Mouse (Mus musculus) megakaryocyte-erythroid progenitor cell, adult 5-6 weeks (primary cell): Measurements from ENCODE around the gene Fyn. TPM values are rescaled to one million over a fixed set of nuclear protein-coding genes. Genes with fewer than 3 reads are reported as not detected.
A peak's percentile ranks its signal among the peaks of the same experiment; 100 is the strongest.

Source experiments
- ATAC-seq: replicated peaks from 2 replicates; pipeline ENCODE4 v1.8.0; 2016; ENCODE audit warnings: mild to moderate bottlenecking, inconsistent platforms; ENCODE audit not compliant: severe bottlenecking, poor library complexity, low FRiP score, low TSS enrichment
- total RNA-seq, 2 experiments: library from RNA; stranded (forward) in 1 of 2; stranded (reverse) in 1 of 2; fragments of 200-1000, 215-1000 nt in 1 of 2; fragments of >200 nt in 1 of 2; fragmentation: Nextera tagmentation in 1 of 2; gene quantifications; 2 replicates each; pipeline ENCODE4 v1.2.3; 2014 to 2017

The Fyn gene
- total RNA-seq, 2 experiments from 2014 or later, result 16.5 to 29.4 TPM

DNA sequence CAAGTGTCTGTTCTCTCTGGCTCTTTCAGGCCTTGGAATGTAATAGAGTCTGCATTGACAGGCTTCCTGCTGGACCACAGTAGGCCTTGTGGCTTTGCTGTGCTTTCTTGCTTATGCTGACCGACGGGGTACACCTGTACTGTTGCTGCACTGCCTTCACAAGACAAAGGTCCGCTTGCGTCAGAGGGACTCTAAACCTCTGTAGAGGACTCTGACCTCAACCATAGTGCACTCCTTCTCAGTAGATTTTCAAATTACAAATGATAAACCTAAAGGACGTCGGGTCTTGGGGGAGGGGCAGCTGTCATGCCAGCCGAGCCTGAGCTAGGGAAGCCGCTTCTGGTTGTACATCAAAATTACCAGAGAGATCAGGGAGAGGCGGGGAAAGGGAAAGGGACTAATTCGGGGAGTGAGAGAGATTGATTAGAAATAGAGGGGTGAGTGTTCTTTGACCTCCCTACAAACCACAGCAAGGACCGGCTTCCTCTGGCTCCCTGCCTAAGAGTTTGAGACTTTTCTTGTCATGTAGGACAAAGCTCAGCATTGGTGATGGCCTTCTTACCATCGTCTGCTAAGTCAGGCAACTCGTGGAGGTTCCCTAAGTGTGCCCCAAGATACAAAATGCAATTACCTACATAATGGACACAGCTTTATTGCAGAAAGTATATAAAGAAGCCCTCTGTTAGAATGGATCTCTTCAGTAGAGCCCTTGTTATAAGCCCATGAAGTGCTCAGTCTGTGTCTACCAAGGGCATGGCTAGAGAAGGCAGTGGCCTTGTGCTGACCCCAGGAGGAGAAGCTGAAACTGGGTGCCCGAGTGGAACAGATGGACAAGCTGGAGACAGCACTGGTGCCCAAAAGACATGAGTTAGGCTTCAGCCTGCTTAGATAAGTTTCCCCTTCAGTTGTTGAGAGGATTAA is 64.3 kb downstream of the Fyn start:
- no peak for ATAC-seq

DNA sequence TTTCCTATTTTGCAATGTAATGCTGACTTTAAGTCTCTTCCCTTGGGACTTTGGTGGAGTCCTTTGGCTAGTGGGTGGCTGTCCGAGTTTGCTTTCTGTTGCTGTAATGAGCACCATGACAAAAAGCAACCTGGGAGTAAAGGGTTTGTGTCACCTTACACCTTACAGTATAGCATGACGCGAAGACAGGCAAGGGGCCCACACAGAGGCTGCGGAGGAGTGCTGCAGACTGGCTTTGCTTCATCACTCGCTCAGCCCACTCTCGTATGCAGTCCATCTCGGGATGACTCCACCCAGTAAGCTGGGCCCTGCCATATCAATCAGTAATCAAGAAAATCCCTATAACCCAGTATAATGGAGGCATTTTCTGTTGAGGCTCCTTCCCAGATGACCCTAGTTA is 65.2 kb downstream of the Fyn start:
- ATAC-seq, result no peak

DNA sequence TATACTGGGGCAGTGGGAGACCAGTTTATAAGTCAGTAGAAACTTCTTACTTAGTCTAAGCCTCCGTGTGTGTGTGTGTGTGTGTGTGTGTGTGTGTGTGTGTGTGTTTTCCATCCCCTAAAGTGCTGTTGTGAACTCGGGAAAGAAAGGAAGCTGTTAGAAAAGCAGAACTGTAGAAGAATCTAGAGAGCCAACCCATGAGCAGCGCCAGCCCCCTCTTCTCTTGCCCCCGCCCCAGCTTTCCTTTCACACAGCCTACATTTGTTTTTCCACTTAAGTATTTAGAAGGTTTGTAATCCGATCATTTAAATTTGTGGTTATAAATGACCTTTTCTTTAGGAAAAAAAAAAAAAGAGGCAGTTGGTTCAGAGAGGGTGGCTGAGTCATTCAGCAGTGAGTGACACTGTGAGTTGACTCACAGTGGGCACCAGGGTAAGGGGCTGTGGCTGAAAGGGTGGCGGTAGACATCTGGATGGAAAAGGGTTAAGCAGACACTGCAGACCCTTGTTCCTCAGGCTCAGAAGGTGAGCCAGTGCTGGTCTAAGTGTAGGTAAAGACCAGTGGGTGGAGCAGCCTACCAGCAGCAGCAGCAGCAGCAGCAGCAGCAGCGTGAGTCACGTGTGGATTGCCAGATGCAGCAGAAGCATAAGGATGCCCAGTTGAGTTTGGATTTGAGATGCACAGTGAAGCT is 66.2 kb downstream of the Fyn start:
- ATAC-seq, result peak; percentile 52; the same call in 1 of the 2 replicates

DNA sequence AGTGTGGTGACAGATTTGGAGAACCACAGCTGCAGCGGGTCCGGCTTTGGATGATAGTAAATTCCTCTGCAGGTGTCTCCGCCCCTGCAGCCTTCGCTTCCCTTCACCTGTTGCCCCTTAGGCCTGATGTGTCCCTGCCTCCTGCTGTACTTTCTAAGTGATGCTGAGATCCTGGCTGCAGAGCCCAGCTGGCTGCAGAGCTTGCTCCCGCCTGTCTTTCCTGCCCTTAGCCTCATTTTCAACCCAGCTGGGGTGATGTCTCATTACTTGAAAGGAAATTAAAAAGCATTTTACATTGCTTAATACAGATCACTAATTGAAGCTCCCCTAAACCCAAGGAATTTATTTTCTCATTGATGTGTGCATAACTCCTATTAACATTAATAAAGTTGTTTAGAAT is 70.2 kb downstream of the Fyn start:
- ATAC-seq, result no peak

DNA sequence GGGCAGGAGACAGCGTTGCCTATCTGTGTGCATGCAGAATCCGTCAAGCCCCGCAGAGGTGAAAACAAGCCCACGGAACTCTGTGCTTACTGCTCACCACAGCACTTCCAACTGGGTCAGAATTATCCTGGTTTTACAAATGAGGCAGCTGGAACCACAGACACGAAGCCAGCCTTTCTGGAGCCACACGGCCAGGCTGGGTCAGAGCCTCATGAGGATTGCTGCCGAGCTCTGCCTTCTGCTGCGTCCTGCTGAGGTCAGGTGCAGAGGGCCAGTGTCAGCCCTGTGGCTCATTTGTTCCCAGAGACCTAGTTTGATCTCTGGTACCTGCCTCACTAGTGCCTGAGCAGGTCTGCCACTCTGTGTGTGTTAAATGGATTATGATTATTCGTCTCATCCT is 71.9 kb downstream of the Fyn start:
- ATAC-seq, result no peak

DNA sequence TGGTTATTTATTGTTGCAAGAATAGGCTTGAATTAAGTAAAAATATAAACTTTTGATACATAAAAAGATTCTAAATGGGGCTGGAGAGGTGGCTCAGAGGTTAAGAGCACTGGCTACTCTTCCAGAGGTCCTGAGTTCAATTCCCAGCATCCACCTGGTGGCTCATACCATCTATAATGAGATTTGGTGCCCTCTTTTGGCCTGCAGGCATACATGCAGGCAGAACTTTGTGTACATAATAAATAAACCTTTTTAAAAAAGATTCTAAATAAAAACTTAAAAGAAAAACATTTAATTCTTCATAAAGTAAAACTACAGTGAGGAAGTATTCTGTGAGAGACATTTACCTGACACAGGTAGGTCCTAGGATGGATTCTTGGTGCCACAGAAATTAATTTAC is 73.0 kb downstream of the Fyn start:
- ATAC-seq, result no peak

DNA sequence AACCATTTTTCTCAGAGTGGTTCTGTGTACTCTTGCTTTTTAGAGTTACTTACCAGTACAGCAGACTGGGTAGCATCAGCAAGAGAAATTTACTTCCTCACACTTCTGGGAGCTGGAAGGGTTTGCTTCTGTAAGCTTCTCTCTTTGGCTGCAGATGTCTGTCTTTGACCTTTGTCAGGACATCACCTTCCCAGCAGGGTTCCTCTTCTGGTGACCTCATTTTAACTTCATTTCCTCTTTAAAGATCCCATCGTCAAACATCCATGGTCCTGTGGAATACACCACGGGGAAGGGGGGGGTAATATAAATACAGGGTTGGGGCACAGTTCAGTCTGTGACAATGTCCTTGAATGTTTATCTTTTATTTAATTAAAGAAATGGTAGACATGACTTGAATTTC is 74.5 kb downstream of the Fyn start:
- ATAC-seq, result no peak

DNA sequence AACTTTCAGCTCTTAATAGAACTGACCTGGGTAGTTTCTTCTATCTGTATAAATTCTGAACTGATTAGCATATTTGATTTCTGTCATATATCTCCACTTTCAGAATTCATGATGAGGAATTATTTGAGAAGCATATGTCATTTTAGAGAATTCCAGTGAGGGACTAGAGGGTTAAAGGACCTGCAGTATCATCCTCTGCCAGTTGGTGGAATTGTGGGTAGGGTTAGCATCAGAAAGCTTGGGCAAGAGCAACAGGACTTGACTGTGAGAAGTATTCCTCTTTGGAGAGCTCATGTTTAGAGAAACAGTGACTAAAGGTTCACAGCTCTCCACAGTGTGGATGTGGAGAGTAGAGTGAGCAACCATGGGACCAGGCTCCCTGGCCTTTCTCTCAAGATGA is 75.3 kb downstream of the Fyn start:
- ATAC-seq, result peak; percentile 70

DNA sequence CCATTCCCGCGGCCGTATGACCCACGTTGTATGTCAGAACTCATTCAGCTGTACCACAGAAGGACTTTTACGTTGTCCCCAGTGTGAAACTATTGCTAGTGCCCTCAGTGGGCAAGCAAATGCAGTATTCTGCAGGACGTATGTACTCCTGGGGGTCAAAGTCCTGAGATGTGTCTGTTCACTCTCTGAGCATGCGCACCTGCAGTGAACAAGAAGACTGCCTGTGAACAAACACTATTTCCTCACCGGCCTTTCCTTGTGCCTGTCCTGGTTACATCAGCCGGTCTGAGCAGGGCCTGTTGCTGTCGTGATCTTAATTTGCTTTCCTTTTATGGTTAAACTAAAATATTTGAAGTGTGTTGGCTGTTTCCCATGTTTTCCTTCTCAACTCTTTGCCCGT is 77.2 kb downstream of the Fyn start:
- no peak for ATAC-seq

DNA sequence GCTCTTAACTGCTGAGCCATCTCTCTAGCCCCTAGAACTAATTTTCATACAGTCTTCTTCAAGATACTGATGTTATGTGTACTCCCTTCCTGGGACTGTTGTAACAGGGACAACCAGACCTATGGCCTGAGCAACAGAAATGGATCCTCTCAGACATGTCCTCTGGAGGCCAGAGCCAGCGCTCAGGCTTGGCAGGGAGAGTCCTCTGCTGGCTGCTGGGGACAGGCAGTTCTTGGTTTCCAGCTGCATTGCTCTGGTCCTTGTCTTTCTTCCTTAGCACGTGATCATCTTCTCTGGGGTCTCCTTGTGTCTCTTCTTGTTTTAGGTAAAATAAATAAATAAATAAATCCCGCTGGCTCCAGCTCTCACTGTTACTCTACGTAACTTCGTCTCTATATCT is 78.1 kb downstream of the Fyn start:
- ATAC-seq, result no peak

DNA sequence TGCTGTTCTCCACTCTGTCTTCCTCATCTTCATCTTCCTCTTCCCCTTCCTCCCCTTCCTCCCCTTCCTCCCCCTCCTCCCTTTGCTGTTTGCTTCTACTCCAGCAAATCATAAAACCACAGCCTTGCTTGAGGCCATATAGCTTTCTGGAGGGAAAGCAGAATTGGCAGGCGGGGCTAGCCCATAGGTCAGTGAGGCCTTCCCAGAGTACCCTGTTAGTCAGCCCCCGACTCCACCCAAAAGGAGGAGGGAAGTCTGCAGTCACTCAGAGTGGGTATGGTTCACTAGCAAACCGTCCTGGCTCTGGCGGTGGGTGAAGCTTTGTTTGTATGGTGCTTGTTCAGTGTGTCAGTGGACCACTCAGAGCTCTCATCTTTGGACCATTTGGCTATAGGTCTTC is 80.5 kb downstream of the Fyn start:
- ATAC-seq, result no peak

DNA sequence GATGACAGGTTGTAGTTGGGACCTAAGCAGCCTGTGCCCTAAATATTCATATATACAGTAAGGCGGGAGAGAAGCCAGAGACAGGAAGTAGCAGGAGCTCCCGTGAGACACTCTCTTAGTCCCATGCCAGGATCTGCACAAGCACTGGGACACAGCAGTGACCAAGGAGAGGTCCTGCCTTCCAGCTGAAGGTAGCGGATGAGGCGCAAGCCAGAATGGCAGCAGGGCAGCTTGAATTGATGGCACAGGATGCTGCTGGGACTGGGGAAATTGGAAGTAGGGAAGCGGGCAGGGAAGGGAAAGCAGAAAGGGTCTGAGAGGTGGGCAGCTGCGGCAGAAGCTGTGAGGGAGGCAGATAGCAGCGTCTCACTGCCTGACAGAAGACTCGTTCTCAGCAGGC is 81.7 kb downstream of the Fyn start:
- no peak for ATAC-seq

DNA sequence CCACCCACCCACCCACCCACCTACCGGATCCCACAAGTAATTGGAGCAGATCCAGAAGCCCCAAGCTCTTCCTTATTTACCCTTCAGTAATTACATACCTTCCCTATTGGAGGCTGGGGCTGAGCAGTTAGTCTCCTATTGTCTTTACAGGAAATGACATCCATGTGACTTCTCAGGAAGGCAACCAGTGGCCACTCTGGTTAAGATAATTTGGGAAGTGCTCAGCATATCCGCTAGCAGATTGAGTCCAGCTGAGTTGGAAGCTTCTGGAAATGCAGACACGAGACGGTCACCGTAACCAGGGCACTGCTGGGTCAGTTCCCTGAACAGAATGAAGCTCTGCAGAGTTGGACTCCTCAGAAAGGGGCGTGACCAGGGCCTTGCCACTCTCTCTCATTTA is 82.4 kb downstream of the Fyn start:
- ATAC-seq, result no peak

DNA sequence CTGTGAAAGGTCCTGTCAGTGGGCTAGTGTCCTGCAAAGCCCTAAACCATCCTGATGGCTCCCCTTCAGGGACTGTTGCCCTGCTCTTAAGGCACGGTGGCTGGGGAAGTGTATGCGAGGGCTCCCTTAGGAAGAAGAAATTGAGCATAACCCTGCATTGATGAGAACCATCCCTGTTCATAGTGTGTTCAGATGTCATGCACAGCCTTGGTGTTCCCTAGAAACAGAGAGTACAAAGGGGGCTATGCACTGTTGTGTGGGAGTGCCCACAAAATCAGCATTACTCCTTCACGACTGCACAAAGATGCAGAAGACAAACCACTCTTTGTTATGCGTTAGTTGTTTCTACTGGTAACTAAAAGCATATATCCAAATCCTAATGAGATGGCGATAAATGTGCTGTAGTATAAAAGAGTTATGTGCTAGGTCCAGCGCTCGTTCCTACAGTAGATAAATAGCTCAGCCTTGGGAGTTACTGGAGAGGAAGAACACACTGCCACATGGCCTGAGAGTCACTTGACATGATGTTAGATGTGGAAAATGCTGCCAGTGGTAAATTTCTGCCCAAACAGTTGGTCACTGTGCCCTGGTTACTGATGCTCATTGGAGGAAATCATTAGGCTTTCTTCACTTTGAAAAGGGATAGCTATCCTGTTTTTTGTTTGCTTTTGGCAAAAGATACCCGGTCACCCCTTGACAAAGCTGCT is 83.4 kb downstream of the Fyn start:
- no peak for ATAC-seq

DNA sequence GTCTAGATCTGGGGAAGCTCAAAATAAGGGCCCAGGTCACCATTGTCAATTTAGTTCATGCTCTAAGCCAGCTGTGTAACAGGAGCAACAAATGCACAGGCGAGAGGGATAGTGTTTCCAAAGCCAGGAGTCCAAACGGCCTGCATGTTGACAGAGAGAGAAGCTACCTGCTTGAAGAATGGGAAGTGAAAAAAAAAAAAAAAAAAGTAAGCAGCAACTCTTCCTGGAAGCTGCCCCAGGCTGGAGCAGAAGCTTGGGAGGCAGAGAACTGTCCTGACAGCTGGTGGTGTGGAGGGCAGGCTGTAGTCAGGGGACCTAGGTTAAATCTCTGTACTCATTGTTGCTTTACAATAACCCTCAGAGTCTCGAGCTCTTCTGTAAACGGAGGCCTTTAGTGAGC is 86.7 kb downstream of the Fyn start:
- no peak for ATAC-seq

DNA sequence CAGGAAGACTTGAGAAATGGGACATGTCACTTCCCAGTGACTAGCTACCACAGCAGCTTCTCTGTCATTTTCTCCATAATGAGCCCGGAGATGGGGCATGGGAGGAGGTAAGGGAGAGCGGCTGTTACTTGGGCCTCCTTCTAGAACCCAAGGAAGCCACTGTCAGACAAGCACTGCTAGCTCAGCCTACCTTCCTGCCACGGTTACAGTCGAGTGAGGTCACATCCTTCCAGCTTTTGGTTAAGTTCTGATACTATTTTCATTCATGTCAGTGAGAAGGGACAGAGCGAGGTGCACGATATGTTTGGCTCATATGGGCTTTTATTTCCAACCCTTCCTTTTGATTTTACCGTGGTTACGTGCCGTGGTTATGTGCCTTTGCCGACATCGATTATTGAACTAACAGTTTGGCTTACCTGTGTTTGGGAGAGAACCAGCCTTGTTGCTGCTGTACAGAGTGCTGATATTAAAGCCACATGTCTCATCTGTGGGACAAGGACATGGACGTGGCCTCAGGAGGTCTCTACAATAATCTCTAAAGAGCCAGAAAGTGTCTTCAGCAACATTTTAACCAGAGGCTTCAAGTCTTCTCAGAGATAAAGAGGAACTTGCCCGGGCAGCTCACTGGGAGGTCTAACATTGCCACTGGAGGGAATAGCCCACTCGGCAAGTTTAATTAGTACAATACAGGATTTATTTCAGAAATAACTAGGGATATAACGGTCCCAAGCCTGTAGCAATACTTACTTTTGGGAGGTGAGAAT is 87.4 kb downstream of the Fyn start:
- peak; percentile 61 for ATAC-seq

DNA sequence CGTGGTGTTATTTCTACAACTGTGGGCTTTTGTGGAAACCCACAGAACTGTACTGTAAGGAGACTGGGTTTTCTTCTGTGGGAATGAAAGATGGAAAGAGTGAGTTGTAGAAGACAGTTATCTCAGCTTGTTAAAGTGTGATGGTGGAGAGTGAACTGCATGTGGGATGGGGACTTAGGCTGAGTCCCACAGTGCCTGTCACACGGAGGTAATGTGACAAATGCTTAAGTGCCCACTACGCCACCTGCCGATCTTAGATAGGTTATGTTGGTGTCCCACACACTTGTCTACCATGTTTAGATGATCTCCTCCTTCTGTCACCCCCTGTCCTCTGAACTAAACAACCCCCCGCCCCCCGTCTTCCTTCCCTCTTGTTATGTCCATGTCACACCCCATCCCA is 88.1 kb downstream of the Fyn start:
- ATAC-seq, result no peak

DNA sequence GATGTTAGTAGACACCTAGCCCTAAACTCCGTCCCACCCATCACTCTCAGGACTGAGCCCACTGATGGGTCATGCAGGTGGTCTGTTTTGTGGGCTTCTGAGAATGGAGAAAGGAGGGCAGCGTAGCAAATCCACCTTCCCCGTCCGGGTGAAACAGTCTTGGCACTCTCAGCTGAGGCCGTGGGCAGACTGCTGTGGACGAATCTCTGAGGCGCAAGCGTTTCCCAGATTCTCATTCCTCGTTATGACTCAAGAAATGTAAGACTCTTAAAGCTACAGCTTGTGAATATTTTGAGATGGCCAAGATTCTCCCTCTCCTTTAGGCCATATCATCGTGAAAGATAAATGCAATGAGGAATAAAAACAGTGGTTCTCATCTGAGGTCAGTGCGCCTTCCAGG is 88.6 kb downstream of the Fyn start:
- no peak for ATAC-seq

DNA sequence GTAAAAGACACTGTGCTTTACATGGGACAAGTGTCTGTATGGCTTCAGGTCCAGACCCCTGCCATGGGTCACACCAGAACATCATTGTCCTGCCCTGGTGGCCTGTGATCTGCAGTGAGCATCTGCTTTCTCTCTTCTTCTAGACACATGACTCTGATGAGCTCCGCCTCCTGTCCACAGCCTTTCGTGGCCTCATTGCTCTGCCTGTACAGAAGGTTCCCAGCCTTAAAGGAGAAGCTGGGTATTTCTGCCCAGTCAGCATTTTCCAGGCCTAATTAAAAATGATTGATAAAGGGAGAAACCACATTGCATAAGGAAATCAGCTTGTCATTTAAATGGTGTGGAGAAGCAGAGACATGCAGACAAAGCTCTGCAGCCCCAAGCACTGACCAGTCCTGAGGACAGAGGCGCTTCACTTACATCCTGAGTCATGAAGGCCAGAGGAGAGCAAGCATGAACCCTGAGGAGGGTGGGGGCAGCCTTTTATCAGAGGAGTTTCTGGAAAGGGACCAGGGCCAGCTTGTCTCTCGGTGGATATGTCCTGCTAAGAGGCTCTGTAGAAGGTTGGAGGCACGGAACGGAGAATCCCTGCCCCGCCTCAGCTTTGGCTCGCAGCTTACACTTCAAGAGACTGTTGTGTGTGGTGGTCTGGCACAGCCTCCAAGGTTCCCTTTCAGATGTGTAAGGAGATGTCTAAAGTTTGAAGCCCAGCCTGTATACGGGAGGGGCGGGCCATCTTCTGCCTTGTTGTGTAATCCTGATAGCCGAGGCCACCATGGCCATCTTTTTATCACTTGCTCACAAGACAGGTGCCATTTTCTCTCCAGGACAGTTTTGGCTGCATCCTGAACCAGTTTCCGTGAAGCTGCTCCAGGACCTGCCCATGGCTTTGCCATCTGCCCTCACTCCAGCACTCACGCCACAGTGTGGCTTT is 90.4 kb downstream of the Fyn start:
- peak; percentile 50 for ATAC-seq
